9 mouse cellular contexts compared by ENCODE assay signal in the genomic region with DNA sequence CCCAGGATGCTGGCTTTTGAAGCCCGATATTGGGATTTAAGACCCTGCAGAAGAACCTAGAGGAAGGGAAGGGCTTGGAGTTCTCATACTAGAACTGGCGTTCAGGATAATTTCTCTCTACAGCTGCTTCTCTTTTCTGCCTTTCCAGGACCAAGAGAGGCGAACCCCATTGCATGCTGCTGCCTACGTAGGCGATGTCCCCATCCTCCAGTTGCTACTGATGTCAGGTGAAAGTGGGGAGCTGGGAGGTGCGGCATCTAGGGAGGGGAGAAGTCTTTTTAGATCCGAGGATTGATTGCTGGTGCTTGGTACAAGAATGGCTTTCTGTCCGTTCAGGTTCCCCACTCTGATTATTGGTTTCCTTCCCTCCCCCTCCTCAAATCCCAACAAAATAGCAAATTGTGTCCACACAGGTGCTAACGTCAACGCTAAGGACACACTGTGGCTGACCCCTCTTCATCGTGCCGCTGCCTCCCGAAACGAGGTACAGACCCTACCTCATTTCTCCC. TPM values are rescaled to one million over a fixed set of nuclear protein-coding genes. Genes with fewer than 3 reads are reported as not detected.
DNase-seq lines count a peak whose midpoint lies in the region; ATAC-seq and TF ChIP-seq lines count a peak whose summit lies in the region.
"Had no signal": no experiment of that assay in that cellular context is flagged by ENCODE, and none has a peak within 500 bp of the region (broad histone marks: within the 10 kb centered on the region; RNA-seq: fewer than 3 reads in every experiment).

No protein-coding gene starts in this region.

- peak overlapping the region; percentile 89 for H3K4me3 ChIP-seq in heart, adult 2 months
- H3K4me3 ChIP-seq in CH12.LX (replicated peaks in 1 of 3; ENCODE audit: low read depth in 2 of 3, low read length in 2 of 3, poor library complexity in 1 of 3): peak overlapping the region; percentile 83 to 89 (median 84)
- H3K4me3 ChIP-seq in forebrain, embryonic 15.5 days: peak overlapping the region; percentile 78
- peak overlapping the region; percentile 87 for H3K4me3 ChIP-seq in liver, embryonic 15.5 days (replicated peaks)

- peak overlapping the region; percentile 98 for H3K9ac ChIP-seq in heart, adult 2 months (ENCODE audit: low read depth, low read length)
- H3K9ac ChIP-seq in CH12.LX (ENCODE audit: insufficient read depth, low read depth): peak overlapping the region; percentile 97
- peak overlapping the region; percentile 94 for H3K9ac ChIP-seq in forebrain, embryonic 15.5 days (replicated peaks)
- peak overlapping the region; percentile 92 for H3K9ac ChIP-seq in liver, embryonic 15.5 days

- in situ Hi-C loops in CH12.LX (cut with MboI; ENCODE audit: low pct_ligation_motif_present, low pct_unique_long_range_greater_than_20kb, low sequenced_read_pairs): no loop called here

- WGBS in heart, adult 2 months: 60% methylated on average over 14 of the region's 14 CpGs
- WGBS in forebrain, embryonic 15.5 days: 45% methylated on average over 14 of the region's 14 CpGs
- WGBS in liver, embryonic 15.5 days (ENCODE audit: insufficient replicate concordance): 67% methylated on average over 14 of the region's 14 CpGs

- no peak for ATAC-seq in forebrain, embryonic 15.5 days (replicated peaks)
- no peak for ATAC-seq in liver, embryonic 15.5 days (ENCODE audit: insufficient read depth)

- peaks cover 11% of the 10 kb centered on the region for H3K4me1 ChIP-seq in heart, adult 2 months (ENCODE audit: control insufficient read depth, insufficient read depth, low read length)
- H3K4me1 ChIP-seq in CH12.LX (ENCODE audit: control insufficient read depth in 1 of 2, insufficient read depth in 2 of 2): peaks cover 14 to 36% of the 10 kb centered on the region in 2 experiments
- H3K4me1 ChIP-seq in forebrain, embryonic 15.5 days: peaks cover 25% of the 10 kb centered on the region
- H3K4me1 ChIP-seq in liver, embryonic 15.5 days (replicated peaks): peaks cover 49% of the 10 kb centered on the region

- no peaks in the 10 kb centered on the region for H3K79me2 ChIP-seq in heart, adult 2 months (replicated peaks; ENCODE audit: control insufficient read depth, insufficient read depth, low read length)
- peaks cover 25% of the 10 kb centered on the region for H3K79me2 ChIP-seq in CH12.LX (replicated peaks; ENCODE audit: control insufficient read depth, extremely low read depth, insufficient read depth, poor library complexity, severe bottlenecking)

- H3K27me3 ChIP-seq in heart, adult 2 months (ENCODE audit: control insufficient read depth, insufficient read depth, low read length): no peaks in the 10 kb centered on the region
- H3K27me3 ChIP-seq in CH12.LX (replicated peaks): no peaks in the 10 kb centered on the region
- no peaks in the 10 kb centered on the region for H3K27me3 ChIP-seq in forebrain, embryonic 15.5 days
- H3K27me3 ChIP-seq in liver, embryonic 15.5 days: no peaks in the 10 kb centered on the region

- no peak for TF ChIP-seq POLR2A in heart, adult 2 months (IDR thresholded peaks at IDR 0.05; ENCODE audit: insufficient read depth, low read depth, low read length)
- TF ChIP-seq POLR2A in CH12.LX (IDR thresholded peaks at IDR 0.05; ENCODE audit: low read depth, low read length): no peak

- no peak for TF ChIP-seq CTCF in heart, adult 2 months (IDR thresholded peaks at IDR 0.05)
- TF ChIP-seq CTCF in CH12.LX (conservative IDR thresholded peaks at IDR 0.05 in 1 of 2, IDR thresholded peaks at IDR 0.05 in 1 of 2; ENCODE audit: low read depth in 2 of 2, low read length in 2 of 2): no peak

- H3K36me3 ChIP-seq in heart, adult 2 months (ENCODE audit: control insufficient read depth, insufficient read depth, low read length): peaks cover 6% of the 10 kb centered on the region; the same call in 1 of the 2 replicates
- H3K36me3 ChIP-seq in CH12.LX (replicated peaks in 1 of 2; ENCODE audit: control insufficient read depth in 1 of 2, insufficient read depth in 1 of 2, low read length in 1 of 2): peaks cover 32 to 47% of the 10 kb centered on the region in 2 experiments
- H3K36me3 ChIP-seq in forebrain, embryonic 15.5 days: peaks cover 43% of the 10 kb centered on the region
- H3K36me3 ChIP-seq in liver, embryonic 15.5 days (replicated peaks): peaks cover 35% of the 10 kb centered on the region

- peak overlapping the region; percentile 90; the same call in 1 of the 2 replicates for H3K27ac ChIP-seq in heart, adult 2 months
- H3K27ac ChIP-seq in CH12.LX (ENCODE audit: insufficient read depth, low read depth): 0 out of 2 replicates have a peak overlapping the region, but pooled peaks have one; percentile 8
- peak overlapping the region; percentile 94 for H3K27ac ChIP-seq in forebrain, embryonic 15.5 days (replicated peaks)
- H3K27ac ChIP-seq in liver, embryonic 15.5 days (replicated peaks): peak overlapping the region; percentile 76; the same call in 1 of the 2 replicates

- H3K4me2 ChIP-seq in CH12.LX (ENCODE audit: insufficient read depth, low read depth, poor library complexity, severe bottlenecking): peak overlapping the region; percentile 86
- peak overlapping the region; percentile 65 for H3K4me2 ChIP-seq in forebrain, embryonic 15.5 days (replicated peaks)
- peak overlapping the region; percentile 98 for H3K4me2 ChIP-seq in liver, embryonic 15.5 days

- TF ChIP-seq EP300 in heart, adult 2 months (IDR thresholded peaks at IDR 0.05; ENCODE audit: insufficient read depth, low read depth, low read length): no peak
- no peak for TF ChIP-seq EP300 in CH12.LX (IDR thresholded peaks at IDR 0.05; ENCODE audit: low read length)

- intact Hi-C loops in heart, adult 2 months (cut with DNase I): loop anchor here (2.0 to 5.0 kb wide), 3 partner anchors 31 to 81 kb away; partner anchors contain the start of genes Cs and Smarcc2
- intact Hi-C loops in heart, postnatal 25 days (cut with DNase I): loop anchor here (1.0 to 2.0 kb wide), 2 partner anchors 31 to 67 kb away; no protein-coding TSS in a partner anchor

- dilution Hi-C loops in CH12.LX (cut with MboI; ENCODE audit: extremely low pct_ligation_motif_present, extremely low pct_unique_long_range_greater_than_20kb, low sequenced_read_pairs): no loop called here

- no peak for TF ChIP-seq RAD21 in CH12.LX (IDR thresholded peaks at IDR 0.05; ENCODE audit: low read depth, low read length)

- H3K9me3 ChIP-seq in CH12.LX (replicated peaks; ENCODE audit: low read length): no peaks in the 10 kb centered on the region
- no peaks in the 10 kb centered on the region for H3K9me3 ChIP-seq in forebrain, embryonic 15.5 days
- H3K9me3 ChIP-seq in liver, embryonic 15.5 days (replicated peaks): no peaks in the 10 kb centered on the region

- DNase-seq in heart, adult 2 months: no peak
- DNase-seq in heart, postnatal 25 days (ENCODE audit: low spot score): no peak
- DNase-seq in CH12.LX (ENCODE audit: extremely low read depth): no peak
- DNase-seq in adrenal gland, postnatal 14 days: no peak
- no peak for DNase-seq in gastrocnemius, adult 8-10 months (ENCODE audit: low spot score in 2 of 2)
- DNase-seq in urinary bladder, postnatal 4 days (ENCODE audit: low spot score in 2 of 2): no peak

RNA-seq across cellular contexts. Expression of gene Ankrd52, which starts 1.1 kb away (rescaled TPM):
- total RNA-seq in heart, adult 2 months (2021): 10 to 100 TPM; 41.8 to 47.5 TPM
- 29.2 and 34.6 TPM in 2 replicates for polyA plus RNA-seq in heart, adult 2 months (2012; rRNA removed)
- 10 to 100 TPM; 43.7 to 51.0 TPM for total RNA-seq in heart, postnatal 25 days (2021)
- total RNA-seq in CH12.LX (2012; rRNA removed) (15.3 and 15.8 TPM in 2 replicates), CH12.LX (2014; rRNA removed) (3.5 and 4.3 TPM in 2 replicates)
- 45.9 and 51.0 TPM in 2 replicates for polyA plus RNA-seq in CH12.LX (2012; ENCODE audit: insufficient read length, low read depth)
- polyA plus RNA-seq in forebrain, embryonic 15.5 days (2015; fragmentation: Nextera tagmentation; extraction: Ambion mirVana): 13.0 and 13.4 TPM in 2 replicates
- 4.9 and 5.6 TPM in 2 replicates for polyA plus RNA-seq in liver, embryonic 15.5 days (2015; fragmentation: Nextera tagmentation; extraction: Ambion mirVana)
- 66.7 and 66.9 TPM in 2 replicates for total RNA-seq in adrenal gland, postnatal 14 days (2021)
- 10 to 100 TPM; 38.7 to 48.8 (median 43.2) TPM for total RNA-seq in gastrocnemius, adult 8-10 months (2022)

RNA-seq across cellular contexts. Expression of gene Coq10a, which starts 9.2 kb away (rescaled TPM):
- 100 to 1,000 TPM; 332 to 391 TPM for total RNA-seq in heart, adult 2 months (2021)
- 356 and 500 TPM in 2 replicates for polyA plus RNA-seq in heart, adult 2 months (2012; rRNA removed)
- total RNA-seq in heart, postnatal 25 days (2021): 100 to 1,000 TPM; 272 to 314 TPM
- total RNA-seq in CH12.LX (2012; rRNA removed) (8.4 and 11.1 TPM in 2 replicates), CH12.LX (2014; rRNA removed) (5.7 and 7.7 TPM in 2 replicates)
- 8.6 and 12.1 TPM in 2 replicates for polyA plus RNA-seq in CH12.LX (2012; ENCODE audit: insufficient read length, low read depth)
- 33.7 and 35.7 TPM in 2 replicates for polyA plus RNA-seq in forebrain, embryonic 15.5 days (2015; fragmentation: Nextera tagmentation; extraction: Ambion mirVana)
- 4.6 and 5.2 TPM in 2 replicates for polyA plus RNA-seq in liver, embryonic 15.5 days (2015; fragmentation: Nextera tagmentation; extraction: Ambion mirVana)
- total RNA-seq in adrenal gland, postnatal 14 days (2021): 103 and 111 TPM in 2 replicates
- 100 to 1,000 TPM; 409 to 479 (median 445) TPM for total RNA-seq in gastrocnemius, adult 8-10 months (2022)

RNA-seq across cellular contexts. Expression of gene Slc39a5, which starts 23.0 kb away (rescaled TPM):
- total RNA-seq in heart, adult 2 months (2021): not detected
- not detected in 2 replicates for polyA plus RNA-seq in heart, adult 2 months (2012; rRNA removed)
- total RNA-seq in heart, postnatal 25 days (2021): not detected
- total RNA-seq in CH12.LX (2012; rRNA removed) (0.21 TPM in 1 of 2 replicates, not detected in the other), CH12.LX (2014; rRNA removed) (not detected in 2 replicates)
- polyA plus RNA-seq in CH12.LX (2012; ENCODE audit: insufficient read length, low read depth): 0.11 TPM in 1 of 2 replicates, not detected in the other
- 0.09 and 0.24 TPM in 2 replicates for polyA plus RNA-seq in forebrain, embryonic 15.5 days (2015; fragmentation: Nextera tagmentation; extraction: Ambion mirVana)
- 69.9 and 90.8 TPM in 2 replicates for polyA plus RNA-seq in liver, embryonic 15.5 days (2015; fragmentation: Nextera tagmentation; extraction: Ambion mirVana)
- 0.78 TPM in 1 of 2 replicates, not detected in the other for total RNA-seq in adrenal gland, postnatal 14 days (2021)
- total RNA-seq in gastrocnemius, adult 8-10 months (2022): not detected
- total RNA-seq: neutrophil, adult 5-6 weeks had no signal

RNA-seq across cellular contexts. Expression of gene Nabp2, which starts 33.3 kb away (rescaled TPM):
- 10 to 100 TPM; 45.2 to 48.2 TPM for total RNA-seq in heart, adult 2 months (2021)
- 25.0 and 25.1 TPM in 2 replicates for polyA plus RNA-seq in heart, adult 2 months (2012; rRNA removed)
- 10 to 100 TPM; 44.4 to 46.8 TPM for total RNA-seq in heart, postnatal 25 days (2021)
- total RNA-seq in CH12.LX (2012; rRNA removed) (43.7 and 45.8 TPM in 2 replicates), CH12.LX (2014; rRNA removed) (40.3 and 46.9 TPM in 2 replicates)
- 123 and 147 TPM in 2 replicates for polyA plus RNA-seq in CH12.LX (2012; ENCODE audit: insufficient read length, low read depth)
- polyA plus RNA-seq in forebrain, embryonic 15.5 days (2015; fragmentation: Nextera tagmentation; extraction: Ambion mirVana): 137 and 139 TPM in 2 replicates
- polyA plus RNA-seq in liver, embryonic 15.5 days (2015; fragmentation: Nextera tagmentation; extraction: Ambion mirVana): 35.3 and 37.5 TPM in 2 replicates
- 59.8 and 65.2 TPM in 2 replicates for total RNA-seq in adrenal gland, postnatal 14 days (2021)
- 10 to 100 TPM; 59.0 to 70.3 (median 63.5) TPM for total RNA-seq in gastrocnemius, adult 8-10 months (2022)

RNA-seq across cellular contexts. Expression of gene Rnf41, which starts 33.5 kb away (rescaled TPM):
- total RNA-seq in heart, adult 2 months (2021): 10 to 100 TPM; 15.8 to 16.9 TPM
- polyA plus RNA-seq in heart, adult 2 months (2012; rRNA removed): 12.5 and 17.8 TPM in 2 replicates
- total RNA-seq in heart, postnatal 25 days (2021): 10 to 100 TPM; 16.0 to 16.5 TPM
- total RNA-seq in CH12.LX (2012; rRNA removed) (19.9 and 20.1 TPM in 2 replicates), CH12.LX (2014; rRNA removed) (15.3 and 15.9 TPM in 2 replicates)
- polyA plus RNA-seq in CH12.LX (2012; ENCODE audit: insufficient read length, low read depth): 17.4 TPM in 2 replicates
- polyA plus RNA-seq in forebrain, embryonic 15.5 days (2015; fragmentation: Nextera tagmentation; extraction: Ambion mirVana): 104 and 110 TPM in 2 replicates
- polyA plus RNA-seq in liver, embryonic 15.5 days (2015; fragmentation: Nextera tagmentation; extraction: Ambion mirVana): 8.5 and 9.6 TPM in 2 replicates
- total RNA-seq in adrenal gland, postnatal 14 days (2021): 38.4 and 40.2 TPM in 2 replicates
- total RNA-seq in gastrocnemius, adult 8-10 months (2022): 10 to 100 TPM; 13.6 to 14.7 (median 14.1) TPM

Comparison
In these comparisons a context has a peak if more than half of its experiments do, and no peak if none do; other contexts are left out.
1. H3K27ac ChIP-seq: peak in every context shown above with its lines; median percentile 94 in forebrain, embryonic 15.5 days; 90 in heart, adult 2 months; 76 in liver, embryonic 15.5 days; 8 in CH12.LX.